Mouse (Mus musculus) intestine, embryonic 16.5 days (tissue): ENCODE data around the gene Cxcr5. TPM values are rescaled to one million over a fixed set of nuclear protein-coding genes. Genes with fewer than 3 reads are reported as not detected.

ENCODE experiments used
- ATAC-seq: fragments of 200-750 bp; cut with Nextera tagmentation; 2 replicates; pipeline ENCODE4 v1.8.0; 2017; ENCODE audit warnings: moderate TSS enrichment, moderate library complexity
- H3K27ac ChIP-seq: fragments of 300-500 bp; sonication (generic); 2 replicates; pipeline ENCODE4 v1.5.1; 2014; ENCODE audit warnings: mild to moderate bottlenecking, low read length
- H3K27me3 ChIP-seq: fragments of 300-500 bp; sonication (generic); replicated peaks from 2 replicates; pipeline ENCODE4 v1.6.1; 2014; ENCODE audit warnings: low read length, control low read depth, mixed read lengths; ENCODE audit not compliant: control insufficient read depth, insufficient read depth
- H3K36me3 ChIP-seq: fragments of 300-500 bp; sonication (generic); 2 replicates; pipeline ENCODE4 v1.6.1; 2014; ENCODE audit warnings: low read length, control low read depth; ENCODE audit not compliant: control insufficient read depth, insufficient read depth
- H3K4me1 ChIP-seq: fragments of 300-500 bp; sonication (generic); 2 replicates; pipeline ENCODE4 v1.6.1; 2014; ENCODE audit warnings: low read length, control low read depth, mixed read lengths; ENCODE audit not compliant: control insufficient read depth, insufficient read depth
- H3K4me2 ChIP-seq: fragments of 300-500 bp; sonication (generic); 2 replicates; pipeline ENCODE4 v1.6.1; 2014; ENCODE audit warnings: low read depth, low read length, control low read depth
- H3K4me3 ChIP-seq: fragments of 300-500 bp; sonication (generic); 2 replicates; pipeline ENCODE4 v1.5.1; 2014; ENCODE audit warnings: mild to moderate bottlenecking, low read length
- H3K9ac ChIP-seq: fragments of 300-500 bp; sonication (generic); 2 replicates; pipeline ENCODE4 v1.6.1; 2014; ENCODE audit warnings: low read depth, low read length
- H3K9me3 ChIP-seq: fragments of 300-500 bp; sonication (generic); 2 replicates; pipeline ENCODE4 v1.6.1; 2016; ENCODE audit warnings: low read length, control low read depth; ENCODE audit not compliant: control insufficient read depth
- WGBS: fragments of 180-500 bp; shearing (Covaris S2); extraction: QIAGEN DNeasy Blood & Tissue Kit; methylation state at CpG from one replicate; pipeline ENCODE4 v1.1.7; 2014; 5-methylcytosine and 5-hydroxymethylcytosine counted together
- polyA plus RNA-seq: library from polyadenylated mRNA; unstranded; fragments of >200 nt; fragmentation: Nextera tagmentation; extraction: Ambion mirVana; gene quantifications from 2 replicates; pipeline ENCODE4 v1.2.1, GENCODE M21; 2015

Gene Cxcr5
- polyA plus RNA-seq, 1 experiment from 2014 or later = 1.1 TPM

DNA sequence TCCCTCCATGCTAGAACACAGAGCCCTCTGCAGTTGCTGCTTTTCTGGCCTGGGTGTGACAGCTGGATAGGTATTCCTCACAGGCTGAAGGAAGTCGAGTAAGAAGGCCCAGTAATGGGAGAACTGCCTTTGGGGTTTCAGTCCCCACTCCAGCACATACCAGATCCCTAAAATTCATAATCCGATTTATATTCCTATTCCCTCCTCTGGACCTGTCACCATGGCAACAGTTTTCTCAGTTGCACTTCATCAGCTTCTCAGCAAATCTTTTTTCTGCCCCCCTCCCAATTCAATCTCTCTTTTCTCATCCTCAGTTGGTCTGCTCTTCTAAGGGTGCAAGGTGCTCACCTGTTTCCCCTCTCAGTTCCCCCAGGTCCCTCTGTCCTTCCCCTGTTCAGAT is 92.9 kb downstream of the Cxcr5 start:
- H3K4me1 ChIP-seq = no peaks in the 10 kb centered on the region
- H3K36me3 ChIP-seq = no peaks in the 10 kb centered on the region
- no peak for ATAC-seq
- 55% methylated on average over 2 of the region's 2 CpGs for WGBS
- no peak overlapping the region for H3K4me2 ChIP-seq
- no peak overlapping the region for H3K9ac ChIP-seq
- no peaks in the 10 kb centered on the region for H3K9me3 ChIP-seq
- H3K27ac ChIP-seq = no peak overlapping the region
- no peak overlapping the region for H3K4me3 ChIP-seq
- H3K27me3 ChIP-seq = no peaks in the 10 kb centered on the region

DNA sequence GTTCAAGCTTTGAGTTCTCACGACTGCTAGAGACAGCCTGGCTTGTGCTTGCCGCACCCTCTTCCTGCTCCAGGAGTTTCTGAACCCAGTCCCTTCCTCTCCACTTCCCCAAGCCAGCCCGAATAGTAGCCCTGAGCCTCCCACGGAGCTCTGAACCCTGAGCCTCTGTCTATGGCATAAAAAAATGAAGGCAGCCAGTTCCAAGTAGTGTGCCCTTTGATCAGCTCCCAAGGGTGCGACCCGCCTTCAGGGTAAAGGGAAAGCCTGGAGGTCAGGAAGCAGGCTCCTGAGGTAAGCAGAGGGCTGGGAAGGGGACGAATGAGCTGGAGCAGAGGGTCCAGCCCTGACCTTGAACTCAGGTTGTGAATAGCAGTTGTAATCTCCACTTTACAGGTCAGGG is 93.5 kb downstream of the Cxcr5 start:
- Histone ChIP-seq H3K4me1 (no peaks in the 10 kb centered on the region), H3K4me3 (no peak overlapping the region), H3K27me3 (no peaks in the 10 kb centered on the region), H3K36me3 (no peaks in the 10 kb centered on the region), H3K9ac (no peak overlapping the region), H3K4me2 (no peak overlapping the region), H3K27ac (no peak overlapping the region), H3K9me3 (no peaks in the 10 kb centered on the region)
- ATAC-seq = peak; percentile 73
- 40% methylated on average over 7 of the region's 7 CpGs for WGBS

DNA sequence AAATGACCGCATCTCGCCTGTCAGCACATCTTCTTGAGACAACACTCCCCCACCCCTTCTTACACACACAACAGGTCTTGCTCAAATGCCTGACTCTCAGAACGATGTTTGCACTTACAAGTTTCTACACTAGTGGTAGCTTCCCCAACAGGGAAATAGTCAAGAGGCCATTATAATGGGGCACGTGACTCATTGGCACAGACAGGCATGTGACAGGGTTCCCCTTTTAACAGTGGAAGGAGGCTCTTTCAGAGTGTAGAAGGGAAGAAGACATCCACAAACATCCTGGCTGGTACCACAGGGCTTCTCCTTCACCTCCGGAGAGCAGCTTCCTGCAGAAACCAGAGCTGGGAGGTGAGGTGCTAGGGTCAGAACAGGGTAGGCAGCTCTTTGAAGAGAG is 99.7 kb downstream of the Cxcr5 start:
- Histone ChIP-seq H3K36me3 (no peaks in the 10 kb centered on the region), H3K9me3 (no peaks in the 10 kb centered on the region), H3K4me1 (no peaks in the 10 kb centered on the region), H3K4me3 (no peak overlapping the region), H3K4me2 (no peak overlapping the region), H3K27ac (no peak overlapping the region), H3K9ac (no peak overlapping the region), H3K27me3 (no peaks in the 10 kb centered on the region)
- 79% methylated on average over 5 of the region's 5 CpGs for WGBS
- no peak for ATAC-seq

Other genes with a start within 250 kb of the Cxcr5 start
- gene C2cd2l, start 241.6 kb downstream of the Cxcr5 start, polyA plus RNA-seq = 15.3 and 16.5 TPM in 2 replicates
- 39.3 and 42.7 TPM in 2 replicates for gene Dpagt1, start 235.9 kb downstream of the Cxcr5 start, polyA plus RNA-seq
- 268 and 278 TPM in 2 replicates for gene H2afx, start 227.2 kb downstream of the Cxcr5 start, polyA plus RNA-seq
- 134 and 155 TPM in 2 replicates for gene Hmbs, start 217.6 kb downstream of the Cxcr5 start, polyA plus RNA-seq
- gene Vps11, start 200.2 kb downstream of the Cxcr5 start, polyA plus RNA-seq = 37.1 and 40.2 TPM in 2 replicates
- gene Hyou1, start 182.4 kb downstream of the Cxcr5 start, polyA plus RNA-seq = 36.5 and 41.2 TPM in 2 replicates
- gene Slc37a4, start 165.0 kb downstream of the Cxcr5 start, polyA plus RNA-seq = 87.2 and 101 TPM in 2 replicates
- gene Rps25, start 154.7 kb downstream of the Cxcr5 start, polyA plus RNA-seq = 1,622 and 1,645 TPM in 2 replicates
- gene Trappc4, start 154.3 kb downstream of the Cxcr5 start, polyA plus RNA-seq = 110 and 122 TPM in 2 replicates
- gene Ccdc84, start 143.3 kb downstream of the Cxcr5 start, polyA plus RNA-seq = 23.3 and 25.9 TPM in 2 replicates
- gene Foxr1, start 120.7 kb downstream of the Cxcr5 start, polyA plus RNA-seq = not detected in 2 replicates
- 0.61 and 0.80 TPM in 2 replicates for gene Upk2, start 106.9 kb downstream of the Cxcr5 start, polyA plus RNA-seq
- gene Bcl9l, start 79.1 kb downstream of the Cxcr5 start, polyA plus RNA-seq = 5.1 and 5.9 TPM in 2 replicates
- 8.1 and 9.8 TPM in 2 replicates for gene Ddx6, start 43.0 kb upstream of the Cxcr5 start, polyA plus RNA-seq
- gene Treh, start 111.4 kb upstream of the Cxcr5 start, polyA plus RNA-seq = 0.09 and 0.16 TPM in 2 replicates
- 12.9 and 14.4 TPM in 2 replicates for gene Phldb1, start 173.3 kb upstream of the Cxcr5 start, polyA plus RNA-seq
- gene Arcn1, start 206.0 kb upstream of the Cxcr5 start, polyA plus RNA-seq = 187 and 196 TPM in 2 replicates
- gene Ift46, start 206.0 kb upstream of the Cxcr5 start, polyA plus RNA-seq = 68.1 and 71.4 TPM in 2 replicates
- gene Tmem25, start 237.4 kb upstream of the Cxcr5 start, polyA plus RNA-seq = 5.9 and 7.0 TPM in 2 replicates
- gene Ttc36, start 241.2 kb upstream of the Cxcr5 start, polyA plus RNA-seq = 3.5 and 5.8 TPM in 2 replicates